Mouse (Mus musculus) E14TG2a.4 (cell line): ENCODE data around the gene Gpr83.

Experiments used
- CTCF ChIP-seq: conservative IDR thresholded peaks from 2 replicates; pipeline ENCODE4 v1.5.1; 2014; ENCODE audit warnings: low read length
- POU5F1 ChIP-seq: IDR thresholded peaks from 2 replicates; pipeline ENCODE4 v1.6.1; 2014; ENCODE audit warnings: low read length, borderline replicate concordance

DNA sequence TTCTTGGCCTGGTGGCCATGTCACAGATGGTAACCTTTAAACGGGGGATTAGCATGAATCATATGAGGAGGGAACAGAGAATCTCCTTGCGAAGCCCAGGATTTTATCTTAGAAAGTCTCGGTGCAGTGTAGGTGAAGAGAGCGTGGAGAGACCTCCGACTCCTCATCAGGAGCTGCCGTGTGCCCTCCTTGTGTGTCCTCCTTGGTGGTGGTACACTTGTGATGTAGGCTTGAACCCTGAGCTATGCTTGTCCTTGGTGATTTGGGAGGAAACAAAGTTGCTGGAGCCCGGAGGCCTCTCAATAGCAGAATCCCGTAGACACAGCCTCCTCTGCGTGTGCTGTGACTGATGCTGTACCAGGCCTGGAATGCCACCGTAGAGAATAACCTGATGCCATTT lies 10.8 kb downstream of the Gpr83 start:
- no peak for TF ChIP-seq CTCF
- no peak for TF ChIP-seq POU5F1
